Mouse (Mus musculus): Measurements from ENCODE around the gene Serpina10.

DNA sequence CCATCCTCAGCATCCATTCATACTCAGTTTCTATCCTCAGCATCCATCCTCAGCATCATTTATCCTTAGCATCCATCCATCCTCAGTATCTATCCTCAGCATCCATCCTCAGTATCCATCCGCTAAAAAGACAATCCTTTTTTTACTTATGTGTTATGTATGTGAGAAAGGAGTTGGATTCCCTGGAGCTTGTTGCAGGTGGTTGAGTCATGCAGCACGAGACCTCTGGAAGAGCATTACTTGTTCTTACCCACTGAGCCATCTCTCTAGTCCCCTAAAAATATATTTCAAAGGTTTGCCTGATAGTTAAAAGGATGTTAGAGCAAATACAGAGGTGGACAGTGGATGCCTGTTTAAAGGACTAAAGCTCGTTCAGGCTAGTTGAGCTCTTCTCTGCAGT, 29.4 kb downstream of the Serpina10 start:
- TF ChIP-seq CTCF (IDR thresholded peaks at IDR 0.05; ENCODE audit: control insufficient read depth, insufficient read depth, insufficient read length) (no peak), MAX (IDR thresholded peaks at IDR 0.05) (no peak)

Data from C2C12 (cell line).